Mouse (Mus musculus) embryo, embryonic 10 days (tissue): Measurements from ENCODE around the gene Nr1h2.

ENCODE experiments used
- DNase-seq: peaks from one replicate; pipeline ENCODE4 v3.0.0-alpha.2; 2015; ENCODE audit warnings: low spot score

Gene Nr1h2

DNA sequence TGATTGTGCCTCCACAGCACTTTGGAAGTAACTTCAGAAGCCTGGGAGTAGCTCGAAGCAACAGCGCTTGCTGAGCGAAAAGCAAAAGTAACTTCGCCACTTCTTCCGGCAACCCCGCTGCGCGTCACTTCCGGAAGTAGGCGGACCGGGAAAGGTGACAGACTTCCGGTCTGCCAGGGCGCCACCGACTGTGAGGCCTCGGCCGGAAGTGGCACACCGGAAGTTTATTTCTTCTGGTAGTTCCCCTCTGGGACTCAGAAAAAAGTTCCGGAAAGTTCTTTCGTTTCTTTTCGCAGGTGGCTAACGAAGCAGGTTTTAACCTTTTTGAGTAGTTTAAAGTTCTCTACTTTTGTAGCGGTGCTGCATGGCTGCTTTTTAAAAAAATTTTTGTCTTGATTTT lies at the start of gene Nr1h2:
TSS of gene Nr1h2 (minus strand) at position 126 of the 400 bp plus-strand sequence.
- DNase-seq: peak; percentile 98

DNA sequence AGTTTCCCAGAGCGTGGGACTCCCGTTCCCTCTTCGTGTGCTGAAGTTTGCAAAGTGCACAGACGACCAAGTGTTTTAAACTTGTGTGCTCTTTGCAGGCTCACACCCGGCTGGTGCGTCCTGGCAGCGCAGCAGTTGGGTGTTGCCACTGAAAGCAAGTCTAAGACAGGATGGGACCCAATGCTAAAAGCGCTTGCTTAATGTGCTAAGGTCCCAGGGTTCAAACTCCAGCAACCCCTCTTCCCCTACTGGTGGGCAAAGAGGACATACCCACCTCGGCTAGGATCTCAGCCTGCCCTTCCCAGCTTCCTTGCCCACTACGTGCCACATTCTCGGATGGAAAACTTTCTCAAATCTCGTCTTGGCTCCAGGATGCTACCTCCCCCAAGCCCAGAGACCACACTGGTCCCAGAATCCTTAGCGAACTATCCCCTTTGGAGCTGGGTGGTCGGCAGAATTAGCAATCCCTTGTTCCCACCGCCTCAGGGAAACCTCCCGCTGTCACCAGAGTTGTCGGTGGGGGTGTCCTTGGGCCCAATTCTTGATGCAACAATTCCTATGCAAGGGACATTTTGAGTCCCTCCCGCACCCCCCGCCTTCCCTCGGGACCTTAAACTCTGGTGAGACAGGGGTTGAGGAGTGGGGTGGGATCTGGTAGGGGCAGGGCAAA lies 49.6 kb upstream of the Nr1h2 start:
- DNase-seq: peak; percentile 48

DNA sequence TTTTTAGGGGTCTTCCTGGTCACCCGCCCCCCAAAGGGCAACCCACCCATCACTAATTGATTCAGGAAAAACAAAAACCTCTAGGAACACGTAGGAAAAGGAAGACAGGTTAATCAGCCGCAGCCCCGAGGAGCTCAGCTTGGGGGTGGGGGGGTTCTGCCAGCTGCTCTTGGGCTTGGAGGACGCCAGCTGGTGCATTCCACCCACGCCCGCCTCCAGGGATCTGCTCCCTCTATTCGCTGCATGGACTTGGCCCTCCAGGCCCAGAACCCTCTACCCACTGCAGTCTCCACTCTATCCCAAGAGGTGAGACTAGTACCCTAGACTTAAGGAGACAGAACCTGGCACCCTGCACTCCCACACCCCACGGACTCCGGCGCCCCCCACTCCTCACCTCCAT lies 48.7 kb upstream of the Nr1h2 start:
- no peak for DNase-seq

DNA sequence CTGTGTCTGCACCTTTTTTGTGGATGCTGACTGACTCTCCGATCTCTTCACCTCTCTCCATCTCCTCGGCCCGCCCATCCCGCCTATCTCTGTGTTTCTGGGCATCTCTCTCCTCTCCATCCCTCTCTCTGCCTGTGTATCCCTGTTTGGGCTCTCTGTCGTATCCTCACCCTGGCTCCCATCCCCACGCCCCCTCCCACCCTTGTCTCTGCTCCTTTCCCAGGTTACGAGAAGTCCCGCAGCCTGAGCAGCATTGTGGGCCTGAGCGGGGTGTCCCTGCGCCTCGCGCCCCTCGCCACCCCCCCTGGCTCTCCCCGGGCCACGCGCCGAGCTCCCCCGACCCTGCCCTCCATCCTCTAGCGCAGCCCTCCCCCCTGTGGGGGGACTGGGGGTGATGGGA lies 47.9 kb upstream of the Nr1h2 start:
- DNase-seq: no peak

DNA sequence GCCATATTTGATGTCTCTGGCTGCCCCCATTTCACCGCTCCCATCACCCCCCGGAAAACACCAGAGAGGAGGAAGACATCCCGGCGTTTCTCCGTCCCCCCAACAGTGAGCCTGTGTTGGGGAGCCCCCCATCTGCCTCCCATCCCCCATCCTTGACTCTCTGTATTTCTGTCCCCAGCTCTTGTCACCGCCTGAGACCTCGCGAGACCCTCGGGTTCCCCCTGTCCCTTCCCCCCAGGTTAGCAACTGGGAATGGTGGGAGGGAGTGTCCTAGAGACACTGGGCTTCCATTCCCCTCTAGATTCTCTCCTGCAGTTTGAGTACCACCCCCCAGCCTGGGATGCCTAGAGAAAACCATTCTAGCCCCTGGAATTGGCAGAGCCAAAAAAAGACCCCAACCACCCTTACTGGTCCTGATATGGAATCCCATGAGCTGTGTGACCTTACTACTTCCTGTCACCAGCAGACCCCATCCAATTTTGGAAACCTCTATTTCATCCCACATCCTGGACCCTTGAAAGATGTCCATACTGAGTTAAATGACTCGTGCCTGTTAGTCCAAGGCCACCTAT lies 47.0 kb upstream of the Nr1h2 start:
- DNase-seq: no peak

DNA sequence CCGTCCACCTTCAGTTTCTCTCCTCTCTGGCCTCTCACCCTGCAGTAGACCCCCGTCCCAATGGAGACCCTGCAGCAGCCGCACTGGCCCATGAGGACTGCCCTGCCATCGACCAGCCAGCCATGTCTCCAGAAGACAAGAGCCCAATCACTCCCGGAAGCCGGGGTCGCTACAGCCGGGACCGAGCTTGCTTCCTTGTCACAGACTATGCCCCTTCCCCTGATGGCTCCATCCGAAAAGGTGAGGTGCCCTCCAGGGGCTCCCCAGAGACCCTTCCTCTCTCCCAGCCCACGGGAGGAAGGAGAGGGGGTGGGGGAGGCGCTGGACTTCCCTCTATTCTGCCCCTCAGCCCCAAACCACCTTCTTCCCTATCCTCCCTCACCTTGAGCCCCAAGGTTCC lies 44.6 kb upstream of the Nr1h2 start:
- DNase-seq: no peak

DNA sequence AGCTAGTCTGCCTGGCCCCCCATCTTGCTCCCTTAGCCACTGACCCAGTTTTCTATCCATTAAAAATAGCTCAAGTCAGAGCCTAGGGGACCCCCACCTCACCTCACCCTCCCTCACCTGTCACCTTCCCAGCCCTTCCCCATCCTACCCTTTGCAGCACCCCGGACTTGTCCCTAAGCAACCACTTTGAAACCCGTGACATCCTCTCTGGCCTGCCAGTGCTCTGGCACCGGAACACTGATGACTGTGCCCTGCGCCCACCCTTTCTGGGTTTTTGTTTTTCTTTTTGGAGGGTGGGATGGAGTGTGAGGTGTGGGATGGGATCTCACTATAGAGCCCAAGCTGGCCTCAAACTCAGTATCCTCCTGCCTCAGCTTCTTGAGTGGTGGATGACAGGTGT lies 43.9 kb upstream of the Nr1h2 start:
- no peak for DNase-seq

DNA sequence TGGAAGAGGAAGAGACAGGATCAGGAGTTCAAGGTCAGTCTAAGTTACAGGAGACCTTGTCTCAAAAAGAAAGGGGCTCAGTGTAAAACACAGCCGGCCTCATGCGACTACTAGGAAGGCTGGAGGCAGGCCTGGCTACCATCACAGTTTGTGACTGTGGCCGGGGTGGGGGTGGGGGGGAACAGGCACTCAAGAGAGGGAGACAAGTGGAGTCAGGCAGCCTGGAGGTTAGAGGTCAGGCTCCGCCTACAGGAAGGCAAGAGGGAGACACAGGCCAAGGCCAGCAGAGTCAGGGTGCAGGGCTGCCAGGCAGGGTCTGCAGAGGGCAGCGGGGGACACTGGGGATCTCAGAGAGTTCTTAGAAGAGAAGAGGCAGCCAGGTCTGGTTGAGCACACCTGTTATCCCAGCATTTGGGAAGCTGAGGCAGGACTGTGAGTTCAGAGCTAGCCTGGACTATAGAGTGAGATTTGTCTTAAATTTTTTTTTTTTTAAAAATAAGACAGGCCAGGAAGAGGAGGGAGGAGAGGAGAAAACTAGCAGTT lies 43.3 kb upstream of the Nr1h2 start:
- DNase-seq: peak; percentile 21

DNA sequence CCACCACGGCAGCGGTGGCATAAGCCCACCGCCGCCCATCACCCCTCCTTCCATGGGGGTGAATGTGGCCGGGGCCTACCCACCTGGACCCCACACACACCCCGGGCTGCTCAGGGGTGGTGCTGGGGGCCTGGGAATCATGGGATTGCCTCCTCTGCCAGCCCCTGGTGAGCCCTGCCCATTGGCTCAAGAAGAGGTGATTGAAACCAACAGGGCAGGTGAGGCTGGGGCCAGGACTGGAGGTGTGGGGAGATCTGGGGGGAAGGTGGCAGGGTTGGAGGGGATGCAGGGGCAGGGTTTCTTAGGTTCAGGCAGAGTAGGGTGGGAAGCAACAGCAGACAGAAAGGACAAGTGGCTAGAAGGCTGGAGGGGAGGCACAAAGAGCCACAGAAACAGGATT lies 42.3 kb upstream of the Nr1h2 start:
- DNase-seq: no peak

DNA sequence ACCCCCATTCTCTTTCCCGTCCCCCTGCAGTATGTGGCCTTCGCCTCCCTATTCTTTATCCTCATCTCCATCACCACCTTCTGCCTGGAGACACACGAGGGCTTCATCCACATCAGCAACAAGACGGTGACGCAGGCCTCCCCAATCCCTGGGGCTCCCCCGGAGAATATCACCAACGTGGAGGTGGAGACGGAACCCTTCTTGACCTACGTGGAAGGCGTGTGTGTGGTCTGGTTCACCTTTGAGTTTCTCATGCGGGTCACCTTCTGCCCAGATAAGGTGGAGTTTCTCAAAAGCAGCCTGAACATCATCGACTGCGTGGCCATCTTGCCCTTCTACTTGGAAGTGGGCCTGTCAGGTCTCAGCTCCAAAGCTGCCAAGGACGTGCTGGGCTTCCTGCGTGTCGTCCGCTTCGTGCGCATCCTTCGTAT lies 41.4 kb upstream of the Nr1h2 start:
- no peak for DNase-seq

DNA sequence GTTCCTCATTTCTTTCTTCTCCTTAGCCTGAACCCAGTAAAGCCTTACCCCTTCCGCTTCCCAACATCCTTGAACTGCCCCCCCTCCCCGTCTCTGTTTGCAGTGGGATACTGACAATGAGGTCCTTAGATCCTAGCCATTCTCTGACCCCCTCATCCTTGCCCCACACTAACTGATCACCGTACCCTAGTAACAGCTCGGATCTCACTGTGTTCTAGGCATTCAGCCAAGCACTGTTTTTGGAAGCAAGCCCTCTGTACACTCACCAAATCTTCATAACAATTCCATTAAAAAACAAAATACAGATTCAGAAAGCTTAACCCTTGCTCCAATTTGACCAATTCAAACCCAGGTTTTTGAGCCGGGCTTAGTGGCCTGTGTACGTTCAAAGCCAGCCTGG lies 40.5 kb upstream of the Nr1h2 start:
- DNase-seq: no peak

DNA sequence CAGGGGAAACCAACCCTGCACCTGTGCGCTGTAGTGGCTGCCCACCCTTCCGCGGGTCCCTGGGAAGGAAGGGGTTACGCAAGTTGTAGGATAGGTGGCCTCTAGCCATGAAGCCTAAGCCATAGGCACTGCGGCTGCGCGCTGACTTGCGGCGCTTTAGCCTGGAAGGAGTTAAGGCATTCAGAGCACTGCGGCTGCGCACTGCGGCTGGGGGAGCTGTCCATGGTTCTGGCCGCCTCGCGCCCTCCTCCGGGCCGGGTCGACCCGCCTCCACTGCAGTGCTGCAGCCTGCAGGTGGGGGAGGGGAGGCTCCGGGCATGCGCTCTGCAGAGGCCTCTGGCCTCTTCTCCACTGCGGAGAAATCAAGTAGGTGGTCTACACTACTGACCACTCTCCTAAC lies 40.0 kb upstream of the Nr1h2 start:
- peak; percentile 94 for DNase-seq

DNA sequence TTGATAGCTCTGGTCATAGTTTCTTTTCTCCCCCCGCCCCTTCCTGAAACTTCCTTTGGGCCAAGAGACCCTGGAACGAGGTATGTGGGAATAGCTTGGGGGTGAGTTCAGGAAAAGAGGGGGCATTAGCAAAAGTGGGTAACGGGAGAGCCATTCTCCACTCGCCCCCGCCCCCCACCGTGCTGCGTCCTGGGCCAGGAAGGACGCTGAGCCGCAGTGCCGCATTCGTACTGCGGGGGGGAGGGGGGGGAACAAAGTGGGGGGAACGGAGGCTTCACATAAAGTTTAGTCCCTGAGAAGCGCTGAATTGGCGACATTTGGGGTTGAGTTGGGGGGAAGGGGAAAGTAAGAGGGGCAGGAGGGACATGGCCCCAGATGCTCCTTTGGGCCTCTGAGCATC lies 39.3 kb upstream of the Nr1h2 start:
- no peak for DNase-seq

DNA sequence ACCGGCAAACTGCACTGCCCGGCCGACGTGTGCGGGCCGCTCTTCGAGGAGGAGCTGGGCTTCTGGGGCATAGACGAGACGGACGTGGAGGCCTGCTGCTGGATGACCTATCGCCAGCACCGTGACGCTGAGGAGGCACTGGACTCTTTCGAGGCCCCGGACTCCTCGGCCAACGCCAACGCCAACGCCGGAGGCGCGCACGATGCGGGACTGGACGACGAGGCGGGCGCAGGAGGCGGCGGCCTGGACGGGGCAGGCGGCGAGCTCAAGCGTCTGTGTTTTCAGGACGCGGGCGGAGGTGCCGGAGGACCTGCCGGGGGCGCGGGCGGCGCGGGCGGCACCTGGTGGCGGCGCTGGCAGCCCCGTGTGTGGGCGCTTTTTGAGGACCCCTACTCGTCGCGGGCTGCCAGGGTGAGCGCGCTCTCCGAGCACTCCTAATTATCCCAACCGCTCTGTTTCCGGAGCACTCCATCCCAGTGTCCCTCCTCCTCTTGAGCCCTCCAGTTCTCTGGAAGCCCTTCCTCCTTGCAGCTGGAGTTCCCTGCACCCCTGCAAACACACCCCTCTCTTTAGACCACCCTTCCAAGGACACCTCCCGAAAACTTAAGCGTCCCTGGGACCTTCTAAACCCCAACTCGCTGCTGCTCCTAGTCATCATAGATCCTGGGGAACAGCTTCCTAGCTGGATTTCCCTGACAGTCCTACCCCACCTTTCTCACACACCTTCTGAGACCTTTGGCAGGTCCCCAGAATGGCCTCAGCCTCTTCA lies 37.8 kb upstream of the Nr1h2 start:
- DNase-seq: peak; percentile 27

DNA sequence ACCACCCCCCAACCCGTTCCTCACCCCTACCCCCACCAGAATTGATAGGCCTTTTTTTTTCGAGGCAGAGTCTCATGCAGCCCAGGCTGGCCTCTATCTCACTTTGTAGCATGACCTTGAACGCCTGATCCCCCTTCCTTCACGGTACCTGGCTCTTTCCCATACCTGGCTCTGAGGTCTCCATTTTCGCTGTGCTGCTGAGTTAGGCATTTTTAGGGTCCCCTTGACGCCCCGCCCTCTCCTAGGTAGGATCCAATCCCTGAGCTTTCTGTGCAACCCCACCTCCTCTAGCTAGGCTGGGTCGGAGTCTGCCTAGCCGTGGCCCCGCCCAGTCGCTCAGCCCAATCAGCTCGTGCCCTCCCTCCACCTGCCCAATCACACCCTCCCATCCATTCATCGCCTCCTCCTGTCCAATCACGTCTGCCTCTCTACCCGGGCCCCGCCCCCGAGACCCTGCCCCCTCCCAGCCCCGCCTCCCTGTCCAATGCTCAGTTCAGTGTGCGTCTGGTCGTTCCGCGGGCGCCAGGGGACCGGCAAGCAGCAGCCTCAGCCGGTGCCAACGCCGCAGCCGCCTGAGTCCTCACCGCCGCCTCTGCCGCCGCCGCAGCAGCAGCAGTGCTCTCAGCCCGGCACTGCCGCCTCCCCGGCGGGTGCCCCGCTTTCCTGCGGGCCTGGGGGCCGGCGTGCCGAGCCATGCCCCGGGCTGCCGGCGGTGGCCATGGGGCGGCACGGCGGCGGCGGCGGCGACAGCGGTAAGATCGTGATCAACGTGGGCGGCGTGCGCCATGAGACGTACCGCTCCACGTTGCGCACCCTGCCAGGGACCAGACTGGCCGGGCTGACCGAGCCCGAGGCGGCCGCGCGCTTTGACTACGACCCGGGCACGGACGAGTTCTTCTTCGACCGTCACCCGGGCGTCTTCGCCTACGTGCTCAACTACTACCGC lies 36.9 kb upstream of the Nr1h2 start, which contains the start of gene Kcnc3:
TSS of gene Kcnc3 (plus strand) at position 263 of the 946 bp plus-strand sequence.
- DNase-seq: peak; percentile 97

DNA sequence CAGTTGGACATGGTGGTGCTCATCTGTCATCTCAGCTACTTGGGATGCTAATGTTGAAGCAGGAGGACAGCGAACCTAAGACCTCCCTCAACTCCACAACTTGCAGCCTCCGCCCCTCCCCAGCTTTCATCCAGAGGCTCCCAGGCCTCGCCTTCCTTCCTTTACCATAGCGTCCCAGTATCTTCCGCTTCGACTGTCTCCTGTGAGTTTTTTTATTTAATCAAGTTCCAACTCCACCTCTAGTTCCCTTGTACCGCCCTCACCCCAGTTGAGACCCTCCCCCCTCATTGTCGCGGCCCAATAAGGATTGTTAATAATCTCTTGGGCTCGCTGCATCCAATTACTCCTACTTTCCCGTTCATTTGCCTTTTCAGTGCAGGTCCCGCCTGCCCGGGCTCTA lies 36.2 kb upstream of the Nr1h2 start:
- DNase-seq: peak; percentile 43

DNA sequence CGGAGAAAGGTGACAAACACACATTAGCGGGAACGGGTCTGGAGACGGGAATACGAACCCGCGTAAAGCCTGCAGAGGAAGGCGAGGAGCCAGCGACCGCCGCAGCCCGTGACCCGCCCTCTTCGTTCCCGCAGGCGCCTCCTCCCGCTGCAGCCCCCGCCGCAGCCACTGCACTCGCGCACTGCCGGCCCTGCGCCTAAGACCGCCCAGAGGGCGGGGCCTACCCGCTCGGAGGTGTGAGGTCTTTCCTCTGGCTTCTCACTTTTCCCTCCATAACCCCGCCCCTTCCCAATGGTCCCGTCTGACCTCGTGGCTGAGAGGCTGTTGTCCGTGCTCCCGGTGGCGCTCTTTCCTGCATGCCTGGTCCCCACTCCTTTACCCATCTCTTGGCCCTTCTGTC lies 35.4 kb upstream of the Nr1h2 start:
- peak; percentile 87 for DNase-seq

DNA sequence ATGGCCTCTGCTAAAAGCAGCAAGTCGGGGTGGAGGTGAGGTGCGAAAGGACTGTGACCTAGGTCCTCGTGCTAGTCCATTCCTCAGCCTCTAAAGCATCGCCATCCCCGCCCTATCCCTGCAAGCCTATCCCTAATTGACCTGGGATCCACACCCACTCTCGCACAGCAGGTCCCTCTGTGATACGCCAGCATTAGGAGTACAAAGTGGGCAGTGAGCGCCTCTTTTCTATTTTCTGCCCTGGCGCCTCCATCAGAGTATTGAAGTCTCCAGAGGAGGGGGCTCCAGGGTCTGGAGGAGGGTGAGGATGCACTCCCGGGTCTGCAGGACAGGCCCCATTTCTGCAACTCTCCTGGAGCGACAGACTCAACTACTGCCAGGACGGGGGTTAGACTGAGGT lies 34.6 kb upstream of the Nr1h2 start:
- DNase-seq: no peak

DNA sequence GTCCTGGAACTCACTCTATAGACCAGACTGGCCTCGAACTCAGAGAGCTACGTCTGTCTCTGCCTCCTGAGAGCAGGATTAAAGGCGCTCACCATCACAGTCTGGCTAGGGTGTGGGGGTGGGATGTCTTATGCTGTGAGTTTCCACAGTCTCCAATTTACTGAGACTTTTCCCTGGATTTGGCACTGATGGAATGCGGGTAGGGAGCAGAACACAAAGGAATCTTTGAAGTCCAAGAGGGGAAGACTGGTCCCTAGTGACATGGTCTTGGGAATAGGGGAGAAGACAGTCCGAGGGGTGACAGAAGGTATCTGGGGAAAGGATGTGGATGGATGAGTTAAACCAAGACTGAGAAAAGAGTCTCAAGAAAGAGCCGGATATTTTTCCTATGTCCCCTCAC lies 33.9 kb upstream of the Nr1h2 start:
- no peak for DNase-seq

DNA sequence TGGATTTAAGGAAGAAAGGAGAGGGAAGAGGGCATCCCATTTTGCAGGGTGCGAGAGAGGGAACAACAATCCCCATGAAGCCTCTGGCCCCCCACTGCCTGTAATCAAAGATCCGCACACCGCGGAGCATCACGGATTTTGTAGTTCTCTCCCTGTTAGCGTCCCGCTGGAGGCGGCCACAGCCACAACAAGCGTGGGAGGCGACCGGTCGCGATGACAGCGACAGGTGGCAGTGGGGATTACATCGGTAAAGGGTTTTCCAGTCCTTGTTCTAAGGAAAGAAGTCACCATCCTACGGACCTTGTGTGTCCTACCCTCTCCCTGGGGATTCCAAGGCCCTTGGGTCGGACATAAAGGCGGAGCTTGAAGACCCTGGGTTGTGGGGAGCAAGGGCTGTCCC lies 33.2 kb upstream of the Nr1h2 start:
- DNase-seq: peak; percentile 88

DNA sequence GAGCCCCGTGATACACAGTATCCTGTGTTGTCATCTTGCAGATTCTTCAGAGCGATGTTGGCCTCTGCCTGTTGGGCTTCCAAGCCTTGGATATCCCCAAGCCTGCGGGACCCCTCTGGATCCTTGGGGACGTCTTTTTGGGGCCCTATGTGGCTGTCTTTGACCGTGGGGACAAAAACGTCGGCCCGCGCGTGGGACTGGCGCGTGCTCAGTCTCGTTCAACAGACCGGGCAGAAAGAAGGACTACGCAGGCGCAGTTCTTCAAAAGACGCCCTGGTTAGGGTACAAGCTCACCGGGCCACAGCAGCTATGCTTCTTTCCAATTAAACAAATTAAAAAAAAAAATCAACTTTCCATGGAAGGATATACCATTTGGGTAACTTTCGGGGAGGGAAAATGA lies 32.8 kb upstream of the Nr1h2 start:
- no peak for DNase-seq

DNA sequence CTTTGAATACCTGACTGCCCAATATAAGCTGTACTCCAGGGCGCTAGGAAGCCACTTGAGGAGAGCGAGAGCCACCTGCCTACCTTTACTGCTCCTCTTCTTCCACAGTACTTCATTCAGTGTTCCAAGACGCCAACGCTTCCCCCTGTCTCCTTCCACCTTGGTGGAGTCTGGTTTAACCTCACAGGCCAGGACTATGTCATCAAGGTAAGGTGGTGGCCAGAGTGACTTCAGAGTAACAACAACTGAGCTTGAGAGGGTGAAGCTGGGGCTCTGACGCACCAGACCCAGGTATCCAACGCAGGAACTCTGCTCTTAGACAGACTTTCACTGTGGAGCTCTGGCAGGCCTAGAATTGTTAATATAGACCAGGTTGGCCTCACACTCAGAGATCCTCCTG lies 31.9 kb upstream of the Nr1h2 start:
- DNase-seq: no peak
